Mouse (Mus musculus): ENCODE data around the gene Igf1r. TPM values are rescaled to one million over a fixed set of nuclear protein-coding genes. Genes with fewer than 3 reads are reported as not detected.

Igf1r gene
- polyA plus RNA-seq, 1 experiment from 2014 or later: 21.0 TPM

DNA sequence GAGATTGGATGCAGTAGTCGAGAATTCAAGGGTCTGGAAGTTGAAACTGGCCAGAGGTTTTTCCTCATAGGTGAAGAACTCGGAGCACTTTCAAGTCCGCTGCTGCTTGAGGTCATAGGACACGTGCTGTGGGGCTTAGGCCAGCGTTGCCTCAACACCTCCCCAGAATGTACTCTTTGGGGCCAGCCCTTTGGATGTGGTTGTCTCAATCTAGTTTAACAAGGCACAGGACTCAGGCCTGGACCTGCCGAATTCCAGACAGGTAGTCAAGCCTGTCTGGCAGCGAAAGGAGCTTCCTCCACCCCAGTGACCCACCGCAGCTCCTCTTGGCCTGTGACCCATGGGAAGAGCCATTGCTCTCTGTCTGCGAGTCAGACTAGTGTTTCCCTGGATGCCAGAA lies 16.4 kb downstream of the Igf1r start:
- WGBS: 90% methylated on average over 9 of the region's 9 CpGs
- no peaks in the 10 kb centered on the region for H3K27me3 ChIP-seq (ENCODE audit: control insufficient read depth, insufficient read depth, low read length)
- H3K36me3 ChIP-seq (replicated peaks; ENCODE audit: control insufficient read depth, insufficient read depth): no peaks in the 10 kb centered on the region
- H3K4me3 ChIP-seq (replicated peaks; ENCODE audit: low read length): no peak overlapping the region
- DNase-seq (ENCODE audit: low spot score) (no peak), ATAC-seq (ENCODE audit: low FRiP score) (no peak)
- H3K9me3 ChIP-seq (ENCODE audit: control insufficient read depth, low read length): no peaks in the 10 kb centered on the region
- H3K4me2 ChIP-seq (replicated peaks): no peak overlapping the region
- H3K27ac ChIP-seq: no peak overlapping the region
- H3K4me1 ChIP-seq (replicated peaks; ENCODE audit: control insufficient read depth, insufficient read depth, low read length): peaks cover 36% of the 10 kb centered on the region
- no peak overlapping the region for H3K9ac ChIP-seq

DNA sequence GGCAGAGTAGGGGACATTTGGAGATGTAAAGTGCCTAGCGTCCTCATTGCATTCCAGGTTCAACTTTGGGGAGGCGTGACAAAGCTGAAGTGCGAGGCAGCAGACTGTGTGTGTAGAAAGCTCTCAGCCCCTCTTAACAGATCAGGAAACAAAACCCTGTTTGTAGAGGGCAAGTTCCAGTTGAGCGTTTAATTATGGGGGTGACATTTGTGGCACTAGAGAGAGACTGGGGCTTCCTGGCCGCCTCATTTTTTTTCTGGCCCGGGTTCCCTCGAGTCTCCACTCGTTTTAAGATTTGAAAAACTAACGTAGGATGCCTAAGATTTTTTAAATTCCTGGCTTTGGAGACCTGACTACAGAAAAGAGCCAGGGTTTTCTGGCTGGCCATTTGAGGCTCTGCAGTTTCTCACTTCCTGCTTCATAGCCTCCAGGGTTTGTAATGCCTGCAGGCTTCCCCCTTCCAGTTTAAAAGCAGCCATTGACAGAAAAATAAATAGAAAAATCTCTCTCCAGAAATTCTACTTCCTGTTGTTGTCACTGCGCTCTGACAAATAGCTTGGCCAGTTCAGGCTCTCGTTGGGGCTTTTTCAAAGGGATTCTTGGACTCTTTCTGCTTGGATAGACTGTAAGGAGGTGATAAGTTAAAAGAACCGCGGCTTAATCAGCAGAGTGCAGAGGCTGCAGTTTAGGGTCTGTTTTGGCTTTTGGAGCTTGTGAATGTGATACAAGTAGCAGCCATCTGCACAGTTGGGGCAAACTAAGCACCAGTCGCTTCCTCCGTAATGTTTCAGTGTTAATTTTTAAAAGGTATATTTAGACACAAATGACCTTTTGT lies 20.8 kb downstream of the Igf1r start:
- WGBS: 20% methylated on average over 15 of the region's 15 CpGs
- no peak for DNase-seq (ENCODE audit: low spot score)
- Histone ChIP-seq H3K9ac (no peak overlapping the region), H3K36me3 (replicated peaks; ENCODE audit: control insufficient read depth, insufficient read depth) (no peaks in the 10 kb centered on the region), H3K9me3 (ENCODE audit: control insufficient read depth, low read length) (no peaks in the 10 kb centered on the region), H3K4me2 (replicated peaks) (no peak overlapping the region), H3K27me3 (ENCODE audit: control insufficient read depth, insufficient read depth, low read length) (no peaks in the 10 kb centered on the region), H3K27ac (peak overlapping the region; percentile 26), H3K4me3 (replicated peaks; ENCODE audit: low read length) (no peak overlapping the region), H3K4me1 (replicated peaks; ENCODE audit: control insufficient read depth, insufficient read depth, low read length) (peaks cover 56% of the 10 kb centered on the region)
- no peak for ATAC-seq (ENCODE audit: low FRiP score)

DNA sequence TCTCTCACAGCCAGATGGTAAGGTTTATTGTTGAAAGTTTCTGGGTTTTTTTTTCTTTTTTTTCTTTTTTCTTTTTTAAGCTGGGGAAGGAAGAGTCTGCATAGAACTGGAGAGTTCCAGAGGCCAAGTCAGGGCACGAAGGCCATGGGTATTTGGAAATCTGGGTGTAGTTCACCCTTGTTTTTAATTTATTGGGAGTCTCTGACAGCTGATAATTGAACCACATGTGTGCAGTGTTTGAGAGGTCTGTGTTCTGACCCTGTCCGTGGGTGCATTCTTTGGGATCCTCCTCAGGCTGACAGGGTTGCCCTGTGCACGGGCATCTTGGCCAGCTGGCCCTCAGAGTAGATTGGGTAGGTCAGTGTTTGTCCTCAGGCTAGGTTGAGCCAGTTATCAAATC lies 29.3 kb downstream of the Igf1r start:
- peaks cover 24% of the 10 kb centered on the region for H3K4me1 ChIP-seq (replicated peaks; ENCODE audit: control insufficient read depth, insufficient read depth, low read length)
- H3K36me3 ChIP-seq (replicated peaks; ENCODE audit: control insufficient read depth, insufficient read depth): no peaks in the 10 kb centered on the region
- no peaks in the 10 kb centered on the region for H3K9me3 ChIP-seq (ENCODE audit: control insufficient read depth, low read length)
- no peak overlapping the region for H3K27ac ChIP-seq
- 59% methylated on average over 3 of the region's 3 CpGs for WGBS
- no peaks in the 10 kb centered on the region for H3K27me3 ChIP-seq (ENCODE audit: control insufficient read depth, insufficient read depth, low read length)
- DNase-seq (ENCODE audit: low spot score) (no peak), ATAC-seq (ENCODE audit: low FRiP score) (no peak)
- H3K4me3 ChIP-seq (replicated peaks; ENCODE audit: low read length): no peak overlapping the region
- no peak overlapping the region for H3K9ac ChIP-seq
- H3K4me2 ChIP-seq (replicated peaks): no peak overlapping the region

DNA sequence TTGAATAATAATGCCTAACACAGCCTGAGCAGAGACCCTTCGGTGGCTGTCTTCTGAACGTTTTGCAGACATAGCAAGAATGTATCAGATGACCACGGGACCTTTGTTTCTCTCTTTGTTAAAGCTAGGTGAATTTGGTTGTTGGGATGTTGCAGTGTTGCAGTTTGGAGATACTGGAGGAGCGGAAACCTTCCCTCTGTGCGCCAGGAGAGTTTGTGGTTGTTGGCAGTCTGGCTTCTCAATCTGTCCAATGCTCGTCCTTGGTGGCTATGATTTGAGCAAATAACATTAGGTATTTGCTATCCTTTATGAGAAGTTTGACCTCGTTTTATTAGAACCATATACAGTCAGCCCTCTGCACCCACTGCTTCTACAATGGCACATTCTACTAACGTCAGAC lies 30.2 kb downstream of the Igf1r start:
- Histone ChIP-seq H3K4me1 (replicated peaks; ENCODE audit: control insufficient read depth, insufficient read depth, low read length) (peaks cover 18% of the 10 kb centered on the region), H3K27ac (no peak overlapping the region), H3K36me3 (replicated peaks; ENCODE audit: control insufficient read depth, insufficient read depth) (no peaks in the 10 kb centered on the region), H3K4me3 (replicated peaks; ENCODE audit: low read length) (no peak overlapping the region), H3K9ac (no peak overlapping the region), H3K27me3 (ENCODE audit: control insufficient read depth, insufficient read depth, low read length) (no peaks in the 10 kb centered on the region), H3K4me2 (replicated peaks) (no peak overlapping the region), H3K9me3 (ENCODE audit: control insufficient read depth, low read length) (no peaks in the 10 kb centered on the region)
- no peak for DNase-seq (ENCODE audit: low spot score)
- WGBS: 73% methylated on average over 8 of the region's 8 CpGs
- no peak for ATAC-seq (ENCODE audit: low FRiP score)

DNA sequence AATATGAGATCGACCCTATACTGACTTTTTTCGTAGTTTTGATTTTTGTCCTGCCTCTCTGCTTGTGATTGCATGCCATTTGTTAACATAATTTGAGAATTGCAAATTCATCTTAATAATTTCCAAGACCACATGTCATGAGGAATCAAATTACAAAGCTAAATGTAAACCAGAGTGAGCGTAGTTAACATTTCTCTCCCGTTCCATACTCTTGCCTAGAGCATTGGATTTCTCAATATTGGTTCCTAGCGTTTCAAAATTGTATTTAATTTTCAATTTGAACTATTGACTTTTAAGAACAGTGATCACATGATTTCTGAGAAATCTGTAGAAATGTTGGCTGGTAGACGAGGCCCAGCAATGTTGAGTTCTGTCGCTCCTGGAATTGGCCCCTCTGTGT lies 30.8 kb downstream of the Igf1r start:
- Histone ChIP-seq H3K9me3 (ENCODE audit: control insufficient read depth, low read length) (no peaks in the 10 kb centered on the region), H3K27ac (no peak overlapping the region), H3K36me3 (replicated peaks; ENCODE audit: control insufficient read depth, insufficient read depth) (no peaks in the 10 kb centered on the region), H3K9ac (no peak overlapping the region), H3K4me3 (replicated peaks; ENCODE audit: low read length) (no peak overlapping the region), H3K27me3 (ENCODE audit: control insufficient read depth, insufficient read depth, low read length) (no peaks in the 10 kb centered on the region), H3K4me1 (replicated peaks; ENCODE audit: control insufficient read depth, insufficient read depth, low read length) (peaks cover 14% of the 10 kb centered on the region), H3K4me2 (replicated peaks) (no peak overlapping the region)
- DNase-seq (ENCODE audit: low spot score): no peak
- no peak for ATAC-seq (ENCODE audit: low FRiP score)
- WGBS: 90% methylated on average over 7 of the region's 7 CpGs

DNA sequence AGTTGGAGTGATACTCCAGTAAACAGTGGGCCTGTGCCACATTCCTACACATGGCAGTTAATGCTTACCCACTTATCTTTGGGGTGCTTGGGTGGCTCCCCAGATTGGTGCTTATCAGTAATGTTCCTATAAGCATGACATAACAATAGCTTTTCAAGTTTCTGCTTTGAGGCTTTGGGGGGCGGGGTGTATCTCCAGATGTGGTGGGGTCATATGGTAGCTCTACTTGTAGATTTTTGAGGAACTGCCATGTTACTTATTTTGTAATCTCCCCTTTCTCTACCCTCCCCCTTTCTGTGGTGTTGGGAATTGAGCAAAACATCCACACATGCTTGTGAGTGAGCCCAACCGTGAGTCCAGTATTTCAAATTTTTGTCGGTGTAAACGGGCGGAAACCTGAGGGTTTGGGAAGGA lies 32.4 kb downstream of the Igf1r start:
- no peak overlapping the region for H3K4me2 ChIP-seq (replicated peaks)
- ATAC-seq (ENCODE audit: low FRiP score) (no peak), DNase-seq (ENCODE audit: low spot score) (no peak)
- H3K4me1 ChIP-seq (replicated peaks; ENCODE audit: control insufficient read depth, insufficient read depth, low read length): peaks cover 13% of the 10 kb centered on the region
- no peaks in the 10 kb centered on the region for H3K27me3 ChIP-seq (ENCODE audit: control insufficient read depth, insufficient read depth, low read length)
- WGBS: 79% methylated on average over 5 of the region's 5 CpGs
- no peaks in the 10 kb centered on the region for H3K9me3 ChIP-seq (ENCODE audit: control insufficient read depth, low read length)
- no peaks in the 10 kb centered on the region for H3K36me3 ChIP-seq (replicated peaks; ENCODE audit: control insufficient read depth, insufficient read depth)
- H3K4me3 ChIP-seq (replicated peaks; ENCODE audit: low read length): no peak overlapping the region
- no peak overlapping the region for H3K27ac ChIP-seq
- no peak overlapping the region for H3K9ac ChIP-seq

DNA sequence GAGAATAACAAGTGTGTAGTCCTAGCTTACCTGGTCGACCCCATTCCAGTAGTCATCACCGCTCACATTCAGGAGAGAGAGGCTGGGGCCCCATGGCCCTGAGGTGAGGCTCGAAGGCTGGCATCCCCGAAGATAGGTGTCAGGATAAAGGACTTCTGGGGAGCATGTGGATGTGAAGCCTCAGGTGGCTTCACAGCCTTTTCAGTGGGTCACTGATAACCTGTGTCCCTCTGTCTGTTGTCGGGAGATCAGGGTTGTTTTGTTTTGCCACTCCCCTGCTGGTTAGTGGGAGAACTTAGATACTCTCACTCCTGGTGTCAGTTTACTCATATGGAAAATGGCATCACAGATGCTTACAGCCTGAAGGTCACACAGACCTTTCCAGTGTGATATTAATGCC lies 32.9 kb downstream of the Igf1r start:
- Histone ChIP-seq H3K9ac (no peak overlapping the region), H3K27me3 (ENCODE audit: control insufficient read depth, insufficient read depth, low read length) (no peaks in the 10 kb centered on the region), H3K4me3 (replicated peaks; ENCODE audit: low read length) (no peak overlapping the region), H3K4me1 (replicated peaks; ENCODE audit: control insufficient read depth, insufficient read depth, low read length) (peaks cover 13% of the 10 kb centered on the region), H3K36me3 (replicated peaks; ENCODE audit: control insufficient read depth, insufficient read depth) (no peaks in the 10 kb centered on the region), H3K4me2 (replicated peaks) (no peak overlapping the region), H3K27ac (no peak overlapping the region), H3K9me3 (ENCODE audit: control insufficient read depth, low read length) (no peaks in the 10 kb centered on the region)
- ATAC-seq (ENCODE audit: low FRiP score) (no peak), DNase-seq (ENCODE audit: low spot score) (no peak)
- WGBS: 81% methylated on average over 5 of the region's 5 CpGs

DNA sequence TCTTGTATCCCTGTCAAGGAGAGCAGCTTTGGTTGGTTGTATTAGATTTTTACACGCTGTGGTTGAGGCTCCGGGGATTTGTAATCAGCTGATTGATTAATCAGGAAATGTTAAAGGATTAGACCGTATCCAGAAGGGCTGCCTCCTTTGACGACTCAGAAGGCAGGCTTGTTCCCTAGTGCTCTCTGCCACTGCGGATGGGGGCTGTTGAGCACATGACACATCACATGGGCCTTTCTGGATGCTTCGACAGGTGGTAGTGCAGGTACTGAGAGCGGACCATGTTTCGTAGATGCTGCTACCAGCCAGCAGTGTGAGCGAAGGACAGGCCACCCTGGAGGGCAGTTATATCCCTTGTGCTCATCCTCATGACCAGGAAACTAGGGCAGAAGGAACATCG lies 33.6 kb downstream of the Igf1r start:
- ATAC-seq (ENCODE audit: low FRiP score) (peak; percentile 43; the same call in 1 of the 2 replicates), DNase-seq (ENCODE audit: low spot score) (no peak)
- Histone ChIP-seq H3K4me3 (replicated peaks; ENCODE audit: low read length) (no peak overlapping the region), H3K9me3 (ENCODE audit: control insufficient read depth, low read length) (no peaks in the 10 kb centered on the region), H3K9ac (no peak overlapping the region), H3K36me3 (replicated peaks; ENCODE audit: control insufficient read depth, insufficient read depth) (no peaks in the 10 kb centered on the region), H3K4me1 (replicated peaks; ENCODE audit: control insufficient read depth, insufficient read depth, low read length) (peaks cover 13% of the 10 kb centered on the region), H3K4me2 (replicated peaks) (no peak overlapping the region), H3K27ac (no peak overlapping the region), H3K27me3 (ENCODE audit: control insufficient read depth, insufficient read depth, low read length) (no peaks in the 10 kb centered on the region)
- WGBS: 58% methylated on average over 10 of the region's 10 CpGs

DNA sequence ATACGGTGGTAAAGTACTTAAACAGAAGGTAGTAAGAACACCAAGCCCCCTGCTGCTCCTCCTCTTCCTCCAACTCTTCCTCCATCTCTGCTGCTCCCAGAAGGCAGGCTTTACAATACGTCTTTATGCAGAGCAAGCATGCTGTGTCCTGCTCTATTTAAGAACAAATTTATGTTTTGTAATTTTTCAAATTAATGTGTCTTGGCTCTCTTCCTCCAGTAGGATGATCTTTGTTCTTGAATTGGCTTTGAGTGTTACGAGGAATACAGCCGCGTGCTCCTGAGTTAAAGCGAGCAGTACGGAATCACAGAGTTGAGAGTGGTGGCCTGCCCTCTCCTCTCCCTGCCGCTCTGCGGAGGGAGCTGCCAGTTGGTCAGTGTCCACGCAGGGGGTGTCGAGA lies 34.2 kb downstream of the Igf1r start:
- H3K4me2 ChIP-seq (replicated peaks): no peak overlapping the region
- H3K4me1 ChIP-seq (replicated peaks; ENCODE audit: control insufficient read depth, insufficient read depth, low read length): peaks cover 13% of the 10 kb centered on the region
- no peaks in the 10 kb centered on the region for H3K36me3 ChIP-seq (replicated peaks; ENCODE audit: control insufficient read depth, insufficient read depth)
- no peak for ATAC-seq (ENCODE audit: low FRiP score)
- H3K4me3 ChIP-seq (replicated peaks; ENCODE audit: low read length): no peak overlapping the region
- H3K27ac ChIP-seq: no peak overlapping the region
- DNase-seq (ENCODE audit: low spot score): no peak
- H3K9ac ChIP-seq: no peak overlapping the region
- WGBS: 71% methylated on average over 11 of the region's 11 CpGs
- no peaks in the 10 kb centered on the region for H3K9me3 ChIP-seq (ENCODE audit: control insufficient read depth, low read length)
- H3K27me3 ChIP-seq (ENCODE audit: control insufficient read depth, insufficient read depth, low read length): no peaks in the 10 kb centered on the region

DNA sequence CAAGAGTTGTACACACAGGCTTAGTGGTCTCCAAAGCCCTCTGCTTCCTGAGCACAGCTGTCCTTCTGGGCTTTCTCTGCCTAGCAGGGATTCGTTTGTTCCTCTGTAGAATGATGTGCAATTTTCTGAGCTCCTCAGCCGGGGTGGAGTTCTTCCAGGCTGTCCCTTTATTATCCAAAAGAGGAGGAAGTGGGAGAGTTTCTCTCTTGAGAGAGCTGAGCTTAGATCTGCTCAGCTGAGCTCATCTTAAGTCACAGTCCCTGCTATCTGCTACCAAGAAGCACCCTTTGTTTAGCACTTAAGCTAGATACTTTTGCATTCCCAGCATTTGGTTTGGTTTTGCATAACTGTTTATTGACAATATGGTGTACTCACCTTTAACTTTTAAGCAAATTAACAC lies 36.7 kb downstream of the Igf1r start:
- H3K4me1 ChIP-seq (replicated peaks; ENCODE audit: control insufficient read depth, insufficient read depth, low read length): peaks cover 10% of the 10 kb centered on the region
- H3K9ac ChIP-seq: no peak overlapping the region
- no peak overlapping the region for H3K4me3 ChIP-seq (replicated peaks; ENCODE audit: low read length)
- no peaks in the 10 kb centered on the region for H3K27me3 ChIP-seq (ENCODE audit: control insufficient read depth, insufficient read depth, low read length)
- H3K4me2 ChIP-seq (replicated peaks): no peak overlapping the region
- H3K27ac ChIP-seq: no peak overlapping the region
- H3K9me3 ChIP-seq (ENCODE audit: control insufficient read depth, low read length): no peaks in the 10 kb centered on the region
- no peak for ATAC-seq (ENCODE audit: low FRiP score)
- no peak for DNase-seq (ENCODE audit: low spot score)
- no peaks in the 10 kb centered on the region for H3K36me3 ChIP-seq (replicated peaks; ENCODE audit: control insufficient read depth, insufficient read depth)
- WGBS: 69% methylated on average over 2 of the region's 2 CpGs
